Mouse (Mus musculus) liver, embryonic 12.5 days (tissue): ENCODE results near the gene Sppl3. TPM values are rescaled to one million over a fixed set of nuclear protein-coding genes. Genes with fewer than 3 reads are reported as not detected.
"Not testable (repeated sequence)": the region's sequence is repeated elsewhere in the genome, so short reads cannot be mapped to it uniquely, and the experiment has no call there.

ENCODE experiments used
- ATAC-seq: fragments of 200-750 bp; cut with Nextera tagmentation; 2 replicates; pipeline ENCODE4 v1.8.0; 2017; ENCODE audit warnings: moderate number of reproducible peaks, mild to moderate bottlenecking, moderate library complexity
- H3K27ac ChIP-seq: fragments of 300-500 bp; sonication (generic); 2 replicates; pipeline ENCODE4 v1.5.1; 2016; ENCODE audit warnings: mild to moderate bottlenecking
- H3K27me3 ChIP-seq: fragments of 300-500 bp; sonication (generic); replicated peaks from 2 replicates; pipeline ENCODE4 v1.6.1; 2016; ENCODE audit warnings: mild to moderate bottlenecking, moderate library complexity
- H3K36me3 ChIP-seq: fragments of 300-500 bp; sonication (generic); 2 replicates; pipeline ENCODE4 v1.6.1; 2016; ENCODE audit warnings: mild to moderate bottlenecking, moderate library complexity
- H3K4me1 ChIP-seq: fragments of 300-500 bp; sonication (generic); 2 replicates; pipeline ENCODE4 v1.6.1; 2016
- H3K4me2 ChIP-seq: fragments of 300-500 bp; sonication (generic); 2 replicates; pipeline ENCODE4 v1.6.1; 2016; ENCODE audit warnings: mild to moderate bottlenecking, moderate library complexity
- H3K4me3 ChIP-seq: fragments of 300-500 bp; sonication (generic); 2 replicates; pipeline ENCODE4 v1.5.1; 2016; ENCODE audit warnings: mild to moderate bottlenecking, moderate library complexity
- H3K9ac ChIP-seq: fragments of 300-500 bp; sonication (generic); 2 replicates; pipeline ENCODE4 v1.6.1; 2016; ENCODE audit warnings: mild to moderate bottlenecking, moderate library complexity
- H3K9me3 ChIP-seq: fragments of 300-500 bp; sonication (generic); replicated peaks from 2 replicates; pipeline ENCODE4 v1.6.1; 2016; ENCODE audit warnings: mild to moderate bottlenecking, moderate library complexity
- WGBS: fragments of 180-500 bp; shearing (Covaris S2); methylation state at CpG from one replicate; pipeline ENCODE4 v1.1.7; 2016; ENCODE audit not compliant: insufficient replicate concordance; 5-methylcytosine and 5-hydroxymethylcytosine counted together
- polyA plus RNA-seq: library from polyadenylated mRNA; unstranded; fragments of >200 nt; fragmentation: Nextera tagmentation; extraction: Ambion mirVana; gene quantifications from 2 replicates; pipeline ENCODE4 v1.2.1, GENCODE M21; 2016

Gene Sppl3
- polyA plus RNA-seq, 1 experiment from 2014 or later, result 19.3 TPM

DNA sequence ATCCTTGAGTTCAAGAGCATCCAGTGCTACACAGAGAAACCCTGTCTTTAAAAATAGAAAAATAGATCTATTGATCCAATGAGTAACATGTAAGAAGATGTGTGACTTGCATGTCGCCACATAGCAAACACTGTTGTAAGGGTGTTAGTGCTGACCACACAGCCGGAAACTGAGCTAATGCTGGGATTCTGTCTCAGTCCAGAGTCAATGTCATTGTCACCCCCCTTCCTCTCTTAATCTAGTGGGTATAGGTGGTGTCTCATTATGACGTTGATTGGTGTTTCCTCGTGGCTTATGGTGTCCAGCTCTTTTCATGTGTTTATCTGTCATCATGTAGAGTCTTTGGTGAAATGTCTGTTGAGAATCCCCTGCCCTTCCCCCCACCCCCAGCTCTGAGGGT, 55.3 kb downstream of the Sppl3 start:
- H3K4me2 ChIP-seq, result no peak overlapping the region
- H3K36me3 ChIP-seq, result peaks cover 40% of the 10 kb centered on the region
- 37% methylated on average over 4 of the region's 4 CpGs for WGBS
- no peak for ATAC-seq
- H3K27ac ChIP-seq, result peak overlapping the region; percentile 43; the same call in 1 of the 2 replicates
- no peaks in the 10 kb centered on the region for H3K27me3 ChIP-seq
- no peaks in the 10 kb centered on the region for H3K9me3 ChIP-seq
- H3K9ac ChIP-seq, result no peak overlapping the region
- peaks cover 83% of the 10 kb centered on the region for H3K4me1 ChIP-seq
- no peak overlapping the region for H3K4me3 ChIP-seq

DNA sequence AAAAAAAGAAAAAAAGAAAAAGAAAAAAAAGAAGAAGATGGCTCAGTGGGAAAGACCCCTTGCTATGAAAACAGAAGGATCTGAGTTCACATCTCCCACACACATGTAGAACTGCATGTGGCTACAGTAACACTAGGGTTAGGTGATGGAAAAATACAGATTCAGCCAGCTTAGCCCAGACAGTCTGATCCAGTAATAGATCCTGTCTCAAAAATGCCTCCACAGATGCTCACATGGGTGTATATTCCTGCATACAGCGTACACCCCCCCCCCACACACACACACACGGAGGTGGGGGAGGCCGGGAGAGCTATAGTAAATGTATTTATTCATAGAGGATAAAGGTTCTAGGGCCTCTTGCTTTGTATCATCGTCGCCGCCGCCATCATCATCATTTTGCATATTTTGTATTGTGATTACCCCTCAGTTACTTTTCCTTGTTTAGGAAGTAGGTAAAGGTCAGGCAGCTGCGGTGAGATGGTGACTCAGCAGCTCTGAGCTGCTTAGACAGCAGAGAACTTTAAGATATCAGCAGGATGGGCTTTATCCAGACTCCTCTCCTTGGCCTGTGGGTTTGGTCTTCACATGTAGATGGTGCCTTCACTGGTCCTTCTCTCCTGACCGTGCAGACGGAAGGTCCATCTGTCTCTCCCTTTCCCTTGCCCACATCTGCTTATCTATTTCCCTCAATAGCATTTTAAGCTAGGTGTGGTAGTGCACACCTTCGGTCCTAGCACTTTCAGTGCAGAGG, 57.9 kb downstream of the Sppl3 start:
- peaks cover 18% of the 10 kb centered on the region for H3K36me3 ChIP-seq
- no peaks in the 10 kb centered on the region for H3K9me3 ChIP-seq
- peak overlapping the region; percentile 66 for H3K4me2 ChIP-seq
- peak overlapping the region; percentile 26; the same call in 1 of the 2 replicates for H3K4me3 ChIP-seq
- WGBS, result 41% methylated on average over 11 of the region's 11 CpGs
- no peaks in the 10 kb centered on the region for H3K27me3 ChIP-seq
- peak; percentile 75 for ATAC-seq
- peaks cover 88% of the 10 kb centered on the region for H3K4me1 ChIP-seq
- H3K9ac ChIP-seq, result peak overlapping the region; percentile 62
- peak overlapping the region; percentile 96 for H3K27ac ChIP-seq

GRCm38 (mm10) chr5:115069611-115070010, 58.7 kb downstream of the Sppl3 start:
- Histone ChIP-seq H3K4me3 (no peak overlapping the region), H3K4me2 (peak overlapping the region; percentile 66), H3K36me3 (peaks cover 12% of the 10 kb centered on the region; the same call in 1 of the 2 replicates), H3K9ac (peak overlapping the region; percentile 62; the same call in 1 of the 2 replicates), H3K27me3 (no peaks in the 10 kb centered on the region), H3K27ac (peak overlapping the region; percentile 96), H3K4me1 (peaks cover 96% of the 10 kb centered on the region), H3K9me3 (no peaks in the 10 kb centered on the region)
- WGBS, result 60% methylated on average over 3 of the region's 3 CpGs
- no peak for ATAC-seq

DNA sequence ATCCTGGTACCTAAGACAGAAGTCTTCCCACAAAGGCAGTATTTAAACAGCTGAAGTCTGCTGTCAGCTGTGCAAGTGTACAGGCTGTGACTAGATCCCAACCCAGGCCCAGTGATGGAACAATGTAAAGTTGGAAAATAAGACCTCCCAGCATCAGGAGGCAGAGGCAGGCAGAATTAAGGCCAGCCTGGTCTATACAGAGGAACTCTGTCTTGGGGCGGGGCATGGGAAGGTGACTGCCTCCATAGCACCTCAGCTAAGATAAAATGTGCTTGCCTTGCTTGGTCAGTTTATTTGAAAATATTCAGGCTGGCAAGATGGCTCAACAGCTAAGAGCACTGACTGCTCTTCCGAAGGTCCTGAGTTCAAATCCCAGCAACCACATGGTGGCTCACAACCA, 59.5 kb downstream of the Sppl3 start:
- ATAC-seq, result peak; percentile 37
- 62% methylated on average over 2 of the region's 2 CpGs for WGBS
- peak overlapping the region; percentile 96 for H3K27ac ChIP-seq
- H3K4me1 ChIP-seq, result peaks cover 98% of the 10 kb centered on the region
- peaks cover 15% of the 10 kb centered on the region for H3K36me3 ChIP-seq
- peak overlapping the region; percentile 66 for H3K4me2 ChIP-seq
- no peaks in the 10 kb centered on the region for H3K27me3 ChIP-seq
- H3K4me3 ChIP-seq, result no peak overlapping the region
- no peaks in the 10 kb centered on the region for H3K9me3 ChIP-seq
- H3K9ac ChIP-seq, result peak overlapping the region; percentile 62

DNA sequence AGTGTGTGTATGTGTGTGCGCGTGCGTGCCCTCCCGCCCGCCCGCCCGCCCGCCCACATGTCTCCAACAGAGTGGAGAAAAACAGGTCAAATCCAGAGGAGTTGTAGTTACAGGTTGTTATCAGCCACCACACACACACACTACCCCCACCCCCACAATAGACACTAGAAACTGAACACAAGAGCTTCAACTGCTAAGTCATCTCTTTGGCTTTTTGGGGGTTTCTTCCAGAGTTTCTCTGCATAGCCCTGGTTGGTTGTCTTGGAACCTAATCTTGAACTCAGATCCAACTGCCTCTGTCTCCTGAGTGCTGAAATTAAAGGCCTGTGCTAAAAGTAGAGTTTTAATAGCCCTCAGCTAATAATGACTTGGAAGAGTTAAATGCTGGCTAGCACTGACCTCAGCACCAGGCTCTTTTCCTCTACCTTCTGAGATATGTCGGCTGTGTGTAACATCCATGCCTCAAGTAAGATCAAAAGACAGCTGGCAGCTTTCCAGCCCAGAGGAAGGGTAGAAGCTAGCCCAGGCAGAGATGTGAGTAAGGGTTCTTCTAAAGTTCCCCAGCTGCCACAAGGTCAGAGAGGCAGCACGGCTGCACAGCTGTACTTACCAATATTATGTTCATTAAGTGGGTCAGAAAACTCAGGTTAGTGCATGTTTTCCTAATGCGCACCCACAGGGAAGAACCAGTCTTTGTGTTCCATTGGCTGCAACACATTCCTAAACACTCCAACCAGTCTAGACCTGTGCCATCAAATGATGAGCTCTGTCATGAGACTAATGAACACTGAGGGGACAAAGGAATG, 60.4 kb downstream of the Sppl3 start:
- Histone ChIP-seq H3K27ac (peak overlapping the region; percentile 96), H3K4me3 (peak overlapping the region; percentile 8; the same call in 1 of the 2 replicates), H3K4me1 (peaks cover 98% of the 10 kb centered on the region), H3K36me3 (peaks cover 19% of the 10 kb centered on the region), H3K9ac (peak overlapping the region; percentile 61), H3K9me3 (no peaks in the 10 kb centered on the region), H3K4me2 (peak overlapping the region; percentile 68), H3K27me3 (no peaks in the 10 kb centered on the region)
- peak; percentile 80 for ATAC-seq
- WGBS, result 24% methylated on average over 11 of the region's 11 CpGs

DNA sequence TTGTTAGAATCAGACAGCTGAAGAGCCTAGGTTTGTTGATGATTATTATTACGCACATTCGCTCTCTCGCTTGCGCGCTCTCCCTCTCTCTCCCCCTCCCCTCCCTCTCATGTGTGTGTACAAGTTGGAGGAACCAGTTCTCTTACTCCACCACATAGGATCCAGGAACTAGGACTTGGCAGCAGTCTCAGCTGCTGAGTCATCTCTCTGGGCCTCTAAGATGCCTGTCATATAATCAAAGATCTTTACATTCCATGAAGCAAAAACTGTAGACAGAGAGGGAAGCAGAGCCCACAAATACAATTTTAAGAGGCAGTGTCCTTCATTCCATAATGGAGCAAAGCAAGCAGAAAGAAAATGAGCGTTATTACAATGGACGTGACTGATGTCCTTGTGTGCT, 61.2 kb downstream of the Sppl3 start:
- ATAC-seq, result peak; percentile 50
- peak overlapping the region; percentile 96 for H3K27ac ChIP-seq
- H3K4me3 ChIP-seq, result peak overlapping the region; percentile 2; the same call in 1 of the 2 replicates
- H3K4me1 ChIP-seq, result peaks cover 98% of the 10 kb centered on the region
- 62% methylated on average over 7 of the region's 7 CpGs for WGBS
- H3K36me3 ChIP-seq, result peaks cover 21% of the 10 kb centered on the region
- no peaks in the 10 kb centered on the region for H3K9me3 ChIP-seq
- peak overlapping the region; percentile 68 for H3K4me2 ChIP-seq
- peak overlapping the region; percentile 61 for H3K9ac ChIP-seq
- no peaks in the 10 kb centered on the region for H3K27me3 ChIP-seq

- H3K27me3 ChIP-seq, H3K9me3 ChIP-seq, ATAC-seq: not testable (repeated sequence)
- 25% methylated on average over 8 of the region's 8 CpGs for WGBS
- H3K27ac ChIP-seq, result peak overlapping the region; percentile 96
- H3K4me2 ChIP-seq, result peak overlapping the region; percentile 68
- peaks cover 30% of the 10 kb centered on the region for H3K36me3 ChIP-seq
- peak overlapping the region; percentile 22; the same call in 1 of the 2 replicates for H3K4me3 ChIP-seq
- peak overlapping the region; percentile 68 for H3K9ac ChIP-seq
- peaks cover 88% of the 10 kb centered on the region for H3K4me1 ChIP-seq
These were observed 62.4 kb downstream of the Sppl3 start for GRCm38 (mm10) chr5:115073306-115073705.

DNA sequence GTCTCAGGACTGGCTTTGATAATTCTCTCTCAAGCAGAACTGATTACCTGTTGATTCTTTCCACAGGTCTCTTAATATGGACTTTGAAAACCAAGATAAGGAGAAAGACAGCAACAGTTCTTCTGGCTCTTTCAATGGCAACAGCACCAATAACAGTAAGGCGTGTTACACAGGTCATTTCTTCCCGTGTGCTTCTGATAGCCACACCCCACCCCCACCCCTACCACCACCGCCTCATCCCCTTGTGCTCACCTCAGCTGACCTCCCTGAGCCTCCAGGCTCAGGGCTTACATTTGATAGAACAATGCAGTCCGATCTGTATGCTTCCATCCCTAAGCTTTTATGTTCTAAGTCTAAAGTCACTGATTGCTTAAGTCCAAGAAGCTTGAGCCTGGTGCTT, 63.8 kb downstream of the Sppl3 start:
- peak overlapping the region; percentile 96 for H3K27ac ChIP-seq
- peaks cover 33% of the 10 kb centered on the region for H3K36me3 ChIP-seq
- peaks cover 87% of the 10 kb centered on the region for H3K4me1 ChIP-seq
- H3K9ac ChIP-seq, result peak overlapping the region; percentile 68; the same call in 1 of the 2 replicates
- no peaks in the 10 kb centered on the region for H3K9me3 ChIP-seq
- 44% methylated on average over 4 of the region's 4 CpGs for WGBS
- H3K4me3 ChIP-seq, result no peak overlapping the region
- H3K4me2 ChIP-seq, result peak overlapping the region; percentile 21; the same call in 1 of the 2 replicates
- ATAC-seq, result no peak
- no peaks in the 10 kb centered on the region for H3K27me3 ChIP-seq

GRCm38 (mm10) chr5:115076144-115076901, 65.4 kb downstream of the Sppl3 start:
- Histone ChIP-seq H3K4me2 (no peak overlapping the region), H3K9me3 (no peaks in the 10 kb centered on the region), H3K4me3 (no peak overlapping the region), H3K27ac (peak overlapping the region; percentile 96), H3K27me3 (no peaks in the 10 kb centered on the region), H3K36me3 (peaks cover 45% of the 10 kb centered on the region), H3K4me1 (peaks cover 79% of the 10 kb centered on the region), H3K9ac (0 out of 2 replicates have a peak overlapping the region, but pooled peaks have one; percentile 15)
- 28% methylated on average over 5 of the region's 5 CpGs for WGBS
- peak; percentile 68 for ATAC-seq

GRCm38 (mm10) chr5:115081636-115082035, 70.7 kb downstream of the Sppl3 start:
- no peaks in the 10 kb centered on the region for H3K9me3 ChIP-seq
- WGBS, result 79% methylated on average over 5 of the region's 5 CpGs
- no peaks in the 10 kb centered on the region for H3K27me3 ChIP-seq
- ATAC-seq, result no peak
- peak overlapping the region; percentile 17; the same call in 1 of the 2 replicates for H3K27ac ChIP-seq
- peaks cover 76% of the 10 kb centered on the region for H3K36me3 ChIP-seq
- no peak overlapping the region for H3K4me2 ChIP-seq
- H3K9ac ChIP-seq, result no peak overlapping the region
- H3K4me1 ChIP-seq, result peaks cover 38% of the 10 kb centered on the region
- no peak overlapping the region for H3K4me3 ChIP-seq

GRCm38 (mm10) chr5:115083492-115083891, 72.6 kb downstream of the Sppl3 start:
- peaks cover 84% of the 10 kb centered on the region for H3K36me3 ChIP-seq
- 61% methylated on average over 6 of the region's 6 CpGs for WGBS
- no peak for ATAC-seq
- H3K9ac ChIP-seq, result no peak overlapping the region
- no peaks in the 10 kb centered on the region for H3K27me3 ChIP-seq
- H3K27ac ChIP-seq, result no peak overlapping the region
- no peak overlapping the region for H3K4me2 ChIP-seq
- peaks cover 29% of the 10 kb centered on the region for H3K4me1 ChIP-seq
- H3K9me3 ChIP-seq, result no peaks in the 10 kb centered on the region
- H3K4me3 ChIP-seq, result no peak overlapping the region
